Mouse (Mus musculus) right cerebral cortex, postnatal 10 days (tissue): ENCODE measurements at regions not wholly inside any gene's neighbourhood (a gene's known extent, or its start where the extent isn't known, plus 50 kb on each side); places are given as distances from the start of the nearest gene placed in this dataset.

Source experiments
- DNase-seq, 2 experiments: peaks; one replicate each; pipeline ENCODE4 v3.0.0; 2021; ENCODE audit warnings: low spot score in 2 of 2

DNA sequence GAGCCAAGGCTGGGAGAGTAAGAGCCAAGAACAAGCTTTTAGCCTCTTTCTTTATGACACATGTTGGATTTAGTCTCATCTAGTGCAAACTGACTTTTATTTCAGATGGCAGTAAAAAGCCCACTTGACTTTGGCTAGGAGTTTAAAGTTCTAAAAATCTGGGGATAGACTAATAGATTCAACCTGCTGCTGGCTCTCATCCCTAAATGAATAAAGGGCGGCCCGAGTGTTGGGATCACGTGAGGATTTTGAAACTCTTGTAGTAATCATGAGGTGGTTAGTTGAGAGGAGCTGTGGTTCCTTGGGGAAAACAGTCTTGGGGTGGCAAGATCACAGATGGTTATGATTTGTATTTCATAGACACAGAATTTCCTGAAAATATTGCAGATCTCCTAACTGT is 975.9 kb downstream of the Robo2 start:
- DNase-seq: no peak

DNA sequence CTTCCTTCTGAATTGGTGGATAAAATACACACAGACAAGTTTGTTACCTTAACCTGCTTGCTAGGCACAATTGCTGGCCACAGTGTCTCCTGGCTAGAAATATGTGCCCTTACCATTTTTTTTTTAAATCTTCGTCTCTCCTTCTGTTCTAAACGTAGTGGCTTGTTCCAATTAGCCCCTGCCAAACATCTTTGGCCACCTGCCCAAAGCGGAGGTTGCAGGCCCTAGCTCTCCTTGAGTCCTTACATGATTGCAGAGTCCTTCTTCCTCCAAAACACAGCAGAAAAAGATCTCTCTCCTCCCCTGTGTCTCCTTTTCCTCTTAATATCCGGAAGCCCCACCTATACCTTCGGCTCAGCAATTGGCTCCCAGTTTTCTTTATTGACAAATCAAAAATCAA is 986.8 kb downstream of the Robo2 start:
- peak; percentile 26 to 37 for DNase-seq

DNA sequence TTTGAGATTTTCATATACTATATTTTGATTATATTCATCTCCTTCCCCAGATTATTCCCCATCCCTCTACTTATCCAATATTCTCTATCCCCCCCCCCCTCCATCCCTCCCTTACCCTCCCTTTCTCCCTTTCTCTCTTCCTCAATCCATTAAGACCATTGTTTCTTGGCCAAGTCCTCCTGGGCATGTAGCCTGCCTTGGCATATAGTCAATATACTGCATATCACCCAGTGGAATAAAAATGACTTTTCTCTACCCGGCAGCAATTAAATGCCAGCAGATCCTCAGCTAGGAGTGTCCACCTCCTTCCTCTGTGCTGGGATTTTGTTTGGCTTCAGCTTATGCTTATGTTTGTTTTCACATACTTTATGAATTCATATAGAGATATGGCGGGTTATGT is 987.3 kb downstream of the Robo2 start:
- DNase-seq: peak in 1 of 2 experiments; percentile 22

DNA sequence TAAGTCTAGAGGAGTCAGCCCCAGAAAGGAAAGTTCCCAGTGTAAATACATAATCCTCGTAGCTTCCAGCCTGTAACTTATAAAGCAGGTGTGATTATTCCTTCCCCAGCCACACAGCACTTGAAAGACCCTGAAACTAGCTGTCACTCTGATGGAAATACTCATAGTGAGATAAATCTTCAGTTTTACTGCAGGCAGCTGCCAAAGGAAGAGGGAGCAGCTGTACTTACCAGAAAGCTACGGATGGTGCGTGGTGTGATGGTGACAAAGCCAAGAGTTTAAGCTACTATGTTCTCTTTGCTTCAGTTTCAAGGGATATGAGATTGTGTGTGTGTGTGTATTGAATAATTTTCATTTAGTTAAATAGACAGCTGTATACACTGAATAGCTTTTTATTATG is 1007.1 kb downstream of the Robo2 start:
- DNase-seq: peak; percentile 21 to 28

DNA sequence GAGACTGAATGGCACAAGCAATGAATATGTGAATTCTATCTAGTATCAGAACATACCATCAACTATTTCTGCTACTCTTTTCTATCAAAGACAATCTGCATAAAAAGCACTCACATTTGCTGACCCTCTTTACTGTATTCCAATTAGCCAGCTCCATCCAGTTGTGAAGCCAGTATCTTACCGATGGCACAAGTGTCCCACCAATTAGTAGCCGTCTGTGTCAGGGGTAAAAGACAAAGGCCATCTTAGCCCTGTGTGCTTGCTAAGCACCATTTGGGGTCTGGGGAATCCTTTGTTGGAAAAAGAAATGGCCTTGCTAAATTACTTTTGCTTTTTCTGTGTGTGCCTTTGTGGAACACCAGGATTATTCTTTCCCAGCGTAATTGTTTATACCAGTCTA is 1007.5 kb downstream of the Robo2 start:
- no peak for DNase-seq

DNA sequence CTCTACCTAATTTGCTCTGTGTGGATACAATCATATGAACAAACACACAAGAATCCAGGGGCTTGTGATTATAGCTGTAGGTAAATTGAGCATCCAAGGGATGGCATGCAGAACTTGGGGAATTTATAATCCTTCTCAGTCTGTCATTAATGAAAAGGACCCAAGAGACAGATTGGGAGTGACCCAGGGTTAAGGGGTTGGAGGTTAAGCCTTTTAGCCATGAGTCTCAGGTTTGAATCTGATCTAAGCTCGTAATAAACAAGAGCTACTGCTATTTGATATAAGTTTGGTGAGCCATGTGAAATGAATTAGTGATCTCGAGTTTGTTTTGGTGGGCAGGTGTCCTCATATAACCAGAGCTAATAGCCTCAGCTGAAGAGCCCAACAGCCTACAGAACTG is 1032.6 kb downstream of the Robo2 start:
- DNase-seq: no peak

DNA sequence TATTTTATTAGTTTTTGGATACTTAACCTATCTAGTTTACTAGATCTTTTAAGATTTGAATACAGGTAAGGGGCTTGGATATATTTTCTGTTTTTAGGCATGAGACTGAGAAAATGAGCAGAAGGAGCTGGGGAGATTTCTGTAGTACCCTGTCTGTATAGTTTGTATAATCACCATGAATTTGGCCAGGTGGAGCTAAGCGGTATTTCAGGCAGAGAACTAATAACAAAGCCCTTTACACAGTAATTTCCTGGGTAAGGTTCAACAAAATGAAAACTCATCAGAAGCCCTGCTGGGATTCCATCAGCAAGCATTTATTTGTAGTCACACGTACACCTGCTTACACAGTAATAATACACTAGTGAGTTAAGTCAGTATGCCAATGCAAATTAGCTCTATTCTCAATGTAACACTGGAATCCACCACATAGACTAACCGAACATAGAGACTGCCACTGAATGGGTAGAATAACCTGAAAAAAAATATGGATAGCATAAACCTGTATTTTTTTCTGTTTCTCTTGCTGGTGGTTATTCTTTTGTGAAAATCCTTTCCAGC is 1036.9 kb downstream of the Robo2 start:
- no peak for DNase-seq

DNA sequence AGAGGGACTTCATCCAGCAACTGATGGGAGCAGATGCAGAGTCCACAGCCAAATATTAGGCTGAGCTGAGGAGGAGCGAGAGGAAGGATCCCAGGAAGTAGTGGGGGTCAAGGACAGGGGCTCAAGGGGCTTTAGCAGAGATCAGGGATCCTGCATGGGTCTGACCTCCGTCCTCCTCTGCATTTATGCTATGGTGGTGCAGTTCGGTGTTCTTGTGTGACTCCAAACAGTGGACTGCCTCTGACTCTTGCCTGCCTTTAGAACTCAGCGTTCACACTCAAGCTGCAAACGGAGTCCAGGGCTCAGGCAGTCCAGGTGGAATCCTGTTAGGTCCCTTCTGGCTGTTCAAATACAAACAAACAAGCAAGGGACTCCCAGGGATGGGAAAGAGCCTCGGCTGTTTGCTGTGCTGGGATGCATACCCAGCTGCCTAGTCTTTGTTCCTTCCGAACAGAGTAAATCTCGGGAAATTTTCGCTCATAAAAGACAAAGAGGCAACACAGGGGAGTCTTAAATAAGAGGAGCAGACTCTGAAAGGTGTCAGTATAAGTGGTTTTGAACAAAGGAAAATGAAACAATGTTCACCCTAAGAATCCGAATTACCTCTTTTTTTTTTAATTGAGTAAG is 1042.9 kb downstream of the Robo2 start:
- DNase-seq: no peak

DNA sequence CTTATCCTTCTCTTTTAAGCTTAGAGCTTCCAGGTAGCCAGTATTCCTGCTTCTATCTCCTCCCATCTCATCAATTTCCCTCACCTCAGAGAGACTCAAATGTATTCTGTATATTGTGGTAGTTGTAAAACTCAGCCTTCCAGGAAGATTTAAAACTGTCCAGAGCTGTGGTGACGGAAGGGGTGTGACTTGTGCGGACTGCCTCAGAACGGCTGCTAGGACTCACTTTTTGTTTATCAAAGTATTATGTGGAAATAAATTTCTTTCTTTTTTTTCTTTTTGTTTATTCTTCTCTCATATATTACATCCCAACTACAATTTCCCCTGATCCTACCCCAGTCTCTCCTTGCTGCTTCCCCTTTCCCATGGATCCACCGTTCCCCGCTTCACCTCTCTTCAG is 1043.7 kb downstream of the Robo2 start:
- DNase-seq: no peak

DNA sequence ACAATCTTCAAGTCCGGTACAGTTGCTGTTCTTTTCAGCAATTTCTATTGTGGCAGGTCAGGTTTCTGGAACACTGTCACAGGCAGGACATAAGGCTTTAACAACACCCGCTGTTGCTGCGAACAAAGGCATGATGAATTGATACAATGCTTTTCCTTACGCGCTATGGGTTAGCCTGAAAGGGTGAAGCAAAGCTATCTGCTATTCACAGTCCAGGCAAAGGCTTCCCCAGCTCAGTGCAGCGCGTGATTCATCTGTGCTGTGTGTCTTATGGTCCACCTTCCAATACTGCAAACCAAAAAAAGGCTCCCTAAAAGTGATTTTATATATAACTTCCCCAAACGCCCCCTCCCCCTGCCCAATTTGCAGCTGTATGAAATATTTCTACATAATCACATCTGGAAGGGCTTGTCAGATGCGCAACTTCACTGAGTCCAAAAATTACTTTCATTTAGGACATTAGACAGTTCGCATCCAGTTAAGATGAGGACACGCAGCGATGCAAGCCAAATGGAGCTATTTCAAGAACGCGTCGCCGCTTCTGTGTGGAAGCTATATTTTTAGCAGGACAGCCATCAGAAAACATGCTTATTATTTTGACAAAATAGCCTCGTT is 1044.3 kb downstream of the Robo2 start:
- DNase-seq: peak; percentile 65 to 82

DNA sequence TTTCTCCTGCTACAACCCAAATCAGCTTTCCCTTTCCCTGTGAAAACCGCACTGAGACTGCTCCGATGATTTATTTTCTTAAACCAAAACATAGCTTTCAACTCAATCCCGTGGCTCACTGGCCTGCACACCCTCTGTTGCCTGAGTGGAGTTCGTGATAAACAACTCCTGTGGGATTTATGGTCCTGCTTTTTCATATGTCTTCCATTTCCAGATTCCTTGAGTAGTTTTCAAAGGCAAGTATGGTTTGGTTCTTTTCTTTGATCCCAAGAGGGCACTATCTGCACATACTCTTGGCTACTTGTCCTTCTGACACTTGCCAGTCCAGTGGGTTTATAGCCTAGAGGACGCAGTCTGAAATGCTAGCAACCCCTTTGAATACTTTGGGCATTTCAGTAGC is 1042.6 kb downstream of the Robo1 start:
- DNase-seq: no peak

DNA sequence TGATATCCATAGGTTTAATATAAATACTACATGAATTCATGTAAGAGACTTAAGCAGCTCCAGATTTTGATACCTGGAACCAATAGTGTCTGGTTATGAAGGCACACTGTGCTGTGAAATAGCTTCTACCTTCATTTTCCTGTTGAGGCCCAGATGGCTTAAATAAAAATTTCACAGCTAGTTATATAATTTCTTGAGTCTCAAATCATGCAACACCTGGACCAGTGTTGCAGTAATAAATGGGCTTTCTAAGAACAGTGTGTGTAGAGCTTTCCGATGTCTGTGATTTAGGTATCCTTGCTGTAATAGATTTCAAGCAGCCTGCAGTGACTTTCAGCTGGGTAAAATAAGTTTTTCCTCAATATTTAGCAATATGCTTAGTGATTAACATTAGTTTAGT is 1035.8 kb downstream of the Robo1 start:
- no peak for DNase-seq

DNA sequence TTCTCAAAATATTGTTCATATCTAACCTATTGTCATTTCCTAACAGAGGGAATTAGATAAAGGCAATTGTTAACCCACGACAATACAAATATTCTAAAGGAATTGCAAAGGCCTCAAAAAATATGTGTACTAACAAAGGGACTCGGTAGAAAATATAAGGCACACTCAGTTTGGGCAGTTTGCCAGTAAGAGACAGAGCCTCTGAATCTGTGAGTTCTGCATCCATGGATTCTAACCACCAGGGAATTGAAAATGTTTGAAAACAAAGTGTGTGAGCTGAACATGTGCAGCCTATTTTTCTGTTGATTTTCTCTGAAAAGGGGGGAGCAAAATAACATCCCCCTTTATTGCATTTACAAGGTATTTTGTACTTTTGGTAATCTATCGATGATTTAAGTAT is 1035.4 kb downstream of the Robo1 start:
- DNase-seq: no peak

DNA sequence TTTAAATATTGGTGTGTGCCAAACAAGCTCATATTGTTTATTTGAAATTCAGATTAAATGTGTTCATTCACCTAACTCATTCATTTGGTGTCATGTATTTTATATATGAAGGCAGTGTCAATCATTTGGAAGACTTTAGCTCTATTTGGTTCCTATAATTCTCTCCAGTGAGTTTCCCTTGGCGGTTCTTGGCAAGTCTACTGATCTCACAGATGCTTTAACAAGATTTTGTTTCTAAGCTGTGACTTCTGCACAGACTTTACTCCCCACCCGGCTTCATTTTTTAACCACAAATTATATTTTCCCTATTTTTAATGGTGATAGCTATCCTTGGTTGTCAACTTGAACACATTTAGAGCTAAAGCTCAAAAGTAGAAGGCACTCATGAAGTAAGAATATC is 1009.5 kb downstream of the Robo1 start:
- peak in 1 of 2 experiments; percentile 28 for DNase-seq

DNA sequence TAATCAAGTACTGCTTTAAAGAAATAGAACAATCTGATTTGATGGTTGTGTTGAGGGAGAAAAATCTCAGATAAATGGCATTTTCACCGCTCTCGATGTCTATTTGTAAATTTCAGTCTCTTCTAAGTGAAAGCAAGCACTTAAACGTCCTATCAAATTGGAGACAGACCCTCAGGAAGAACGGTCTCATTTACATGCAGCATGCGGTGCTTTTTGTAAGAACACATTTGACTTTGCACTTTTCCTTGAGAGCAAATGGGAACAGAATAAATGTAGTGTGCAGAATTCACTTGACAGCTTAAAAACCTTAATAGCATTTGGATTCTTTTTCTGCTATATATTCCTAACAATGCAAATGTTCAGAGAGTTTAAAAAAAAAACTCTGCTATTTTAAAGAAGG is 1002.0 kb downstream of the Robo1 start:
- no peak for DNase-seq

DNA sequence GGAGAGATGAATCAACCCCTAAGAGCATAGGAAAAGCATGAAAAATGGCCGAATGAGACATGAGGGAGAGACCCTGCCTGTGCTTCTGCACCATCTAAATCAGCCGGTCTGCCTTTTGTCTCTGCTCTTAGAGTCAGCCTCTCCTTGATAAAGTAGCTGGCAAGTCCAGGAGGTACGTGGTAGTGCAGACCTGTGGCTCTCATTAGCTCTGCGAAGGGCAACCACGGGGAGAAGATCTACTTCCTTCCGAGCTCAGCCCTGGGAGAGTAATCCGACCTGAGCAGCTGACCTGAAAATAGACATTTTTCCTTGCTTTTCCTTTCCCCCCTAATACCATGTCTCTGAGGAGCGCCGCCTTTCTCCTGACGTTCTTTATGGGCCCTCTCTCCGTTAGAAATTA is 971.8 kb downstream of the Robo1 start:
- no peak for DNase-seq

DNA sequence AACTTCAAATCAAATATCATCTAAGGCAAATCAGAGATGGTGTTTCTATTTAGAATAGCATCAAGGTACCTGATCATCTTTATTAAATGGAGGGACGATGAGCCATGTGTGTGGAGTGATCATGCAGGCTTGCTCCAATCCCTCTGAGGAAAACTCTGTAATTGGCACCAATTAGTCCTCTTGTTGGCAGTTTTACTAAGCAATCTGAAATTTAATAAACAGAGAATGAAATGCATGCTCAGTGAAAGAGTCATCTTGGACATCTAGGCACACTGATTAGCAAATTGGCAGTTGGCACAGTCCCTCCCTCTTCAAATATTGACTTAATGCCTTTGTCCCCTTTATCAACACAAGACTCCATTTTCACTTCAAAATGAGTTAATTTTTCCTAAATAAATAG is 951.6 kb downstream of the Robo1 start:
- no peak for DNase-seq

DNA sequence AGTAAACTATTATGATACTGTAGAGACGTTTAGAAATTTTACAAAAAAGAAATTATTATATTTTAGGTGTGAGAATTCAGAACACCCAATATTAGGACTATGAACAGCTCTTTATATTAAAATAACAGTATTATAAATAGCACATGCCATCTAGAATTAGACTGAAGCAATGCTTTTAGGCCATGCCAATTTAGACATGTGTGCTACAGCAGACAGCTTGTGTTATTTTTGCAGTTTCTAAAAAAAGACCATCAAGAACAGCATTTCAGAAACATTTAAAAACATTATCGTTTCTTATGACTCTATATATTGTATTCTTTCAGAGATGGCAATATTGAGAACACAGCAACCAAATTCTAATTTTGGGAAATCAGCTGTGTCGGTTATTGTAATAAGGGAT is 951.2 kb downstream of the Robo1 start:
- no peak for DNase-seq

DNA sequence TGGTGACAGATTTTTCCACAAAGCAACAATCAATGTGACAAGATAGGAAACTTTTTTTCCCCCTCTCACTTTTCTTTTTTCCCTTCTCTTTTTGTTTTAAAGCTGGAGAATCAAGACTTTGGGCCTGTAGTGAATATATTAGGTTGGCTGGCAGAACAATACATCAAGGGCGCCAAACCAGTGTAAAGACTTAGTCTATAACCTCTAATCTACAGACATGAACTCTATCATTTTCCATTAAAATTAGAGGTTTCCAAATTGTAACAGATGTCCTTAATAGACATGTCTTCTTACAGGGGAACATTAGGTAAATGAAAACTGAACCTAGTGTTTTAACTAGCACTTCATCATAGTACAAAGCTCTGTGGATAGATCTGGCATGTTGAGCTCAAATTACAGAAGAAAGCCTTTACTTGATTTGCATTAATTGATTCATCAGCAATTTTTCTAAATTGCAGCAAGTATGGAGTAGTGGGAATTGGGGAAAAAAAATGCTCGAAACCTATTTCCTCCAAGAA is 937.0 kb downstream of the Robo1 start:
- DNase-seq: no peak

DNA sequence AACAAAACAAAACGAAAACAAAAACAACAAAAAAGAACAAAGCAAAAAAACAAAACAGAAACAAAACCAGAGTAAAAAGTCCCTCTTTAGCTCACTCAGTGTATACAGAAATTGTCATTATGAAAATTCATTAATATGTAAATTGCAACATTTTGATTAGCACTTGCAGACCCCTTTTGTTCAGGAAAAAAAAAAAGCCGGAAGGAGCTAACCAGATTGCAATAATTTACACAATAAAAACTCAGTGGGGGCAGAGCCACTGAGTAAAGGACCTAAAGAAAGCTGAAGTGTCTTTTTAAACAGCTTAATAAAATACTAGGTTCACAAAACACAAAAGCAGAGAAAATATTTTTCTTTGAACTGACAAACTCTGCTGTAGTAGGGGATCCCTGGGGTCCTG is 922.5 kb downstream of the Robo1 start:
- no peak for DNase-seq

DNA sequence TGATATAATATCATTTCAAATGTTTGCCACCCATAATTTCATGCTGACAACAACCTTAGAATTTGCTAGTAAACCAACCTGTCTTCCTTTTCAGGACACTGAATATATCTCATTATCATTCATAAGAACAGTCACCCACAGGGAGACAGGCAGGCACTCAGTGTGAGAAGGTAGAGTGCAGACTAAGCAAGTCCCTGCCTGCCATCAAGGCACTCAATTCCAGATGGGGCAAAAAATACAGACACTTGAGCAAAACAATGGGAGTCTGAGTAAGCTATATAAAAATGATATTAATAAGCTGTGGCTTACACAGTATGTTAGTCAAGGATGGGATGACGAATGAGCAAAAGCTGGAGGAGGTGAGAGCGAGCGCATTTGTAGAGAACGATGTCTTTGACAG is 909.4 kb downstream of the Robo1 start:
- DNase-seq: no peak

DNA sequence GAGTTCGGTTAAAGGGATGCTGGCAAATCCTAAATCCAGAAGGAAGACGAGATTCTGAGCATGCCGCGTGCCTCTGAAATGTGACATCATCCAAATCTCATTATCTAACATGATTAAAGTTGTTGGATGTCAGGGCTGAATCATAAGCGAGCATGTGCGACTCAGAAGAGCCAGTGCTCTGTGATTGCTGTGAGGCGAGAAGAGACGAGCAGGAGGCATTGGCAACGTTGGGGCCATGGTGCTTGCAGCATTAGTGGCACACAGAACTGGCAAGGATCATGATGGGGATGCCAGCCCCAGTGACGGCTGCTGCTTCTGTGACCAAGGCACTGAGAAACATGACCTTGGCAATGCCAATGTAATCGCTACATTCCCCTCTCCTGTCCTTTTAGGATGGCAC is 895.4 kb downstream of the Robo1 start:
- no peak for DNase-seq

DNA sequence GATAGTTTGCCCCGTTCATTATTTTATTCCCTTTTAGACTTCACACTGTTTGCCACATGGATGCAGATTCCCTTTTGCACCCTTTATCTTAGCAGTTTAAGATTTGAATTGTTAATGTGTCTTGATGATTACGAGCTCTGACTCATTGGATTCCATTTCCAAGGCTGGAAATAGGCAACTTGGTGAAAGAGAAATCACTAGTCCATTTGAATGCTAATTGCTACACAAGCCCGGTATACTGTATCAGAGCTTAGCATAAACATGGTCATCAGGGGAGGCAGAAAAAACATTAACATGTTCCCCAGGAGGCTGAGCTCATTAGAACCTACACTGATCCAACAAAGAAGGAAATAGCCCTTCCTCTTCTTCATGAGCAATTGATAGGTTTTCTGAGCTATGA is 892.9 kb downstream of the Robo1 start:
- no peak for DNase-seq

DNA sequence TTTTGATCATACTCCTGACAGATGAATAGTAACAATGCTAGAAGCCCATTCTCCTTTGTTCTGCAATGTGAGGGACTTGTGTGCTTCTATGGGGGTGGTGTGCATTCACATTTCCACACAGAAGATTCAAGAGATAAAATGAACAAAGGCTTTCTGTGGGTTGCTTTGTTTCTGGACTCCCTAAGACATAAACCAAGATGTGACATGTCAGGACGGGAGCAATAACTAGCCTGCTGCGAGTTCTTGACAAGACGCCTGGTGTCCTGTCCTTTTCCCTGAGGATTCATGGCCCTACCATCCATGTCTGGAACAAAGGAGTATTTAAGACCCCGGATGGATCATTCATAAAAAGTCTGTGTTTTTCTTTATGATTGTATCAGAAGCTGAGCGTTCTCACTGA is 874.7 kb downstream of the Robo1 start:
- no peak for DNase-seq
